Mouse (Mus musculus) embryonic facial prominence, embryonic 12.5 days (tissue): ENCODE measurements around the gene Ndel1. TPM values are rescaled to one million over a fixed set of nuclear protein-coding genes. Genes with fewer than 3 reads are reported as not detected.
"Not testable (repeated sequence)": the region's sequence is repeated elsewhere in the genome, so short reads cannot be mapped to it uniquely, and the experiment has no call there.

ENCODE experiments used
- ATAC-seq: fragments of 200-750 bp; cut with Nextera tagmentation; 2 replicates; pipeline ENCODE4 v1.8.0; 2017; ENCODE audit not compliant: insufficient number of reproducible peaks, insufficient read depth, low FRiP score, low TSS enrichment
- H3K27ac ChIP-seq: fragments of 300-500 bp; sonication (generic); 2 replicates; pipeline ENCODE4 v1.5.1; 2016; ENCODE audit warnings: mild to moderate bottlenecking
- H3K27me3 ChIP-seq: fragments of 300-500 bp; sonication (generic); 2 replicates; pipeline ENCODE4 v1.6.1; 2016; ENCODE audit warnings: mild to moderate bottlenecking, moderate library complexity
- H3K36me3 ChIP-seq: fragments of 300-500 bp; sonication (generic); 2 replicates; pipeline ENCODE4 v1.6.1; 2016; ENCODE audit warnings: mild to moderate bottlenecking
- H3K4me1 ChIP-seq: fragments of 300-500 bp; sonication (generic); 2 replicates; pipeline ENCODE4 v1.6.1; 2016
- H3K4me2 ChIP-seq: fragments of 300-500 bp; sonication (generic); replicated peaks from 2 replicates; pipeline ENCODE4 v1.6.1; 2016; ENCODE audit warnings: mild to moderate bottlenecking, moderate library complexity
- H3K4me3 ChIP-seq: fragments of 300-500 bp; sonication (generic); 2 replicates; pipeline ENCODE4 v1.5.1; 2016; ENCODE audit warnings: mild to moderate bottlenecking
- H3K9ac ChIP-seq: fragments of 300-500 bp; sonication (generic); 2 replicates; pipeline ENCODE4 v1.6.1; 2016; ENCODE audit warnings: mild to moderate bottlenecking, moderate library complexity
- H3K9me3 ChIP-seq: fragments of 300-500 bp; sonication (generic); 2 replicates; pipeline ENCODE4 v1.6.1; 2016; ENCODE audit warnings: mild to moderate bottlenecking, moderate library complexity
- WGBS: fragments of 180-500 bp; shearing (Covaris S2); methylation state at CpG from one replicate; pipeline ENCODE4 v1.1.7; 2016; 5-methylcytosine and 5-hydroxymethylcytosine counted together
- polyA plus RNA-seq: library from polyadenylated mRNA; unstranded; fragments of >200 nt; fragmentation: Nextera tagmentation; extraction: Ambion mirVana; gene quantifications from 2 replicates; pipeline ENCODE4 v1.2.1, GENCODE M21; 2016

Gene Ndel1
- polyA plus RNA-seq, 1 experiment from 2014 or later = 78.6 TPM

GRCm38 (mm10) chr11:68835034-68835433 is 36.6 kb downstream of the Ndel1 start:
- 93% methylated on average over 3 of the region's 3 CpGs for WGBS
- H3K9me3 ChIP-seq = no peaks in the 10 kb centered on the region
- no peak overlapping the region for H3K4me2 ChIP-seq
- H3K4me3 ChIP-seq = no peak overlapping the region
- no peak for ATAC-seq
- no peaks in the 10 kb centered on the region for H3K4me1 ChIP-seq
- no peak overlapping the region for H3K27ac ChIP-seq
- peaks cover 63% of the 10 kb centered on the region for H3K36me3 ChIP-seq
- no peak overlapping the region for H3K9ac ChIP-seq
- H3K27me3 ChIP-seq = no peaks in the 10 kb centered on the region

- no peak overlapping the region for H3K27ac ChIP-seq
- no peaks in the 10 kb centered on the region for H3K4me1 ChIP-seq
- no peak overlapping the region for H3K4me2 ChIP-seq
- H3K36me3 ChIP-seq = peaks cover 62% of the 10 kb centered on the region
- H3K27me3 ChIP-seq = no peaks in the 10 kb centered on the region
- no peaks in the 10 kb centered on the region for H3K9me3 ChIP-seq
- no peak overlapping the region for H3K9ac ChIP-seq
- H3K4me3 ChIP-seq = no peak overlapping the region
- ATAC-seq = no peak
These were observed 38.1 kb downstream of the Ndel1 start for GRCm38 (mm10) chr11:68833593-68833992.

- Histone ChIP-seq H3K4me2 (no peak overlapping the region), H3K4me1 (no peaks in the 10 kb centered on the region), H3K4me3 (no peak overlapping the region), H3K36me3 (peaks cover 64% of the 10 kb centered on the region), H3K27ac (no peak overlapping the region), H3K9ac (no peak overlapping the region), H3K27me3 (no peaks in the 10 kb centered on the region), H3K9me3 (no peaks in the 10 kb centered on the region)
- no peak for ATAC-seq
- WGBS = 56% methylated on average over 4 of the region's 4 CpGs
These were observed 38.9 kb downstream of the Ndel1 start for GRCm38 (mm10) chr11:68832793-68833192.

- not testable (repeated sequence) for H3K9me3 ChIP-seq, ATAC-seq, H3K4me3 ChIP-seq, H3K9ac ChIP-seq, H3K4me1 ChIP-seq, H3K27ac ChIP-seq, H3K4me2 ChIP-seq, H3K27me3 ChIP-seq
- 94% methylated on average over 5 of the region's 5 CpGs for WGBS
- peaks cover 70% of the 10 kb centered on the region for H3K36me3 ChIP-seq
These were observed 40.1 kb downstream of the Ndel1 start for GRCm38 (mm10) chr11:68831580-68831979.

- no peak overlapping the region for H3K9ac ChIP-seq
- no peak overlapping the region for H3K27ac ChIP-seq
- H3K4me3 ChIP-seq = no peak overlapping the region
- peaks cover 48% of the 10 kb centered on the region for H3K36me3 ChIP-seq
- H3K27me3 ChIP-seq = no peaks in the 10 kb centered on the region
- H3K9me3 ChIP-seq = no peaks in the 10 kb centered on the region
- H3K4me2 ChIP-seq = no peak overlapping the region
- no peak for ATAC-seq
- no peaks in the 10 kb centered on the region for H3K4me1 ChIP-seq
- 79% methylated on average over 3 of the region's 3 CpGs for WGBS
These were observed 44.9 kb downstream of the Ndel1 start for GRCm38 (mm10) chr11:68826735-68827134.

GRCm38 (mm10) chr11:68822326-68822725 is 49.3 kb downstream of the Ndel1 start:
- Histone ChIP-seq H3K27ac (no peak overlapping the region), H3K9ac (no peak overlapping the region), H3K4me2 (no peak overlapping the region), H3K9me3 (no peaks in the 10 kb centered on the region), H3K27me3 (no peaks in the 10 kb centered on the region), H3K36me3 (peaks cover 57% of the 10 kb centered on the region), H3K4me3 (no peak overlapping the region), H3K4me1 (no peaks in the 10 kb centered on the region)
- ATAC-seq = no peak
- 92% methylated on average over 15 of the region's 15 CpGs for WGBS

- Histone ChIP-seq H3K27me3 (no peaks in the 10 kb centered on the region), H3K4me3 (no peak overlapping the region), H3K9ac (no peak overlapping the region), H3K4me1 (no peaks in the 10 kb centered on the region), H3K27ac (no peak overlapping the region), H3K4me2 (no peak overlapping the region), H3K9me3 (no peaks in the 10 kb centered on the region), H3K36me3 (peaks cover 66% of the 10 kb centered on the region)
- no peak for ATAC-seq
- 93% methylated on average over 14 of the region's 14 CpGs for WGBS
These were observed 52.3 kb downstream of the Ndel1 start for GRCm38 (mm10) chr11:68819226-68819805.

- H3K9me3 ChIP-seq = no peaks in the 10 kb centered on the region
- no peak for ATAC-seq
- H3K4me1 ChIP-seq = no peaks in the 10 kb centered on the region
- H3K9ac ChIP-seq = no peak overlapping the region
- H3K36me3 ChIP-seq = peaks cover 74% of the 10 kb centered on the region
- WGBS = 88% methylated on average over 8 of the region's 8 CpGs
- H3K27me3 ChIP-seq = no peaks in the 10 kb centered on the region
- no peak overlapping the region for H3K4me3 ChIP-seq
- H3K4me2 ChIP-seq = no peak overlapping the region
- no peak overlapping the region for H3K27ac ChIP-seq
These were observed 53.2 kb downstream of the Ndel1 start for GRCm38 (mm10) chr11:68818416-68818815.

- Histone ChIP-seq H3K4me2 (no peak overlapping the region), H3K4me3 (no peak overlapping the region), H3K9ac (no peak overlapping the region), H3K36me3 (peaks cover 91% of the 10 kb centered on the region), H3K9me3 (no peaks in the 10 kb centered on the region), H3K27ac (no peak overlapping the region), H3K27me3 (no peaks in the 10 kb centered on the region), H3K4me1 (no peaks in the 10 kb centered on the region)
- 79% methylated on average over 9 of the region's 9 CpGs for WGBS
- ATAC-seq = no peak
These were observed 59.6 kb downstream of the Ndel1 start for GRCm38 (mm10) chr11:68811881-68812577.

- ATAC-seq = peak; percentile 39; the same call in 1 of the 2 replicates
- Histone ChIP-seq H3K27me3 (no peaks in the 10 kb centered on the region), H3K9ac (no peak overlapping the region), H3K4me3 (no peak overlapping the region), H3K36me3 (peaks cover 96% of the 10 kb centered on the region), H3K9me3 (no peaks in the 10 kb centered on the region), H3K27ac (no peak overlapping the region), H3K4me2 (no peak overlapping the region), H3K4me1 (no peaks in the 10 kb centered on the region)
- 38% methylated on average over 6 of the region's 6 CpGs for WGBS
These were observed 63.9 kb downstream of the Ndel1 start for GRCm38 (mm10) chr11:68807787-68808186.

- Histone ChIP-seq H3K36me3 (peaks cover 98% of the 10 kb centered on the region), H3K9ac (no peak overlapping the region), H3K9me3 (no peaks in the 10 kb centered on the region), H3K27me3 (no peaks in the 10 kb centered on the region), H3K4me1 (no peaks in the 10 kb centered on the region), H3K27ac (no peak overlapping the region), H3K4me2 (no peak overlapping the region), H3K4me3 (no peak overlapping the region)
- no peak for ATAC-seq
- 63% methylated on average over 4 of the region's 4 CpGs for WGBS
These were observed 66.5 kb downstream of the Ndel1 start for GRCm38 (mm10) chr11:68805148-68805547.

- H3K4me1 ChIP-seq = no peaks in the 10 kb centered on the region
- no peak overlapping the region for H3K4me3 ChIP-seq
- 95% methylated on average over 10 of the region's 10 CpGs for WGBS
- no peak for ATAC-seq
- H3K27ac ChIP-seq = no peak overlapping the region
- H3K9me3 ChIP-seq = no peaks in the 10 kb centered on the region
- no peak overlapping the region for H3K4me2 ChIP-seq
- H3K9ac ChIP-seq = no peak overlapping the region
- H3K27me3 ChIP-seq = no peaks in the 10 kb centered on the region
- H3K36me3 ChIP-seq = peaks cover 97% of the 10 kb centered on the region
These were observed 73.4 kb downstream of the Ndel1 start for GRCm38 (mm10) chr11:68798258-68798657.
